Mouse (Mus musculus) olfactory bulb, adult 2 months (tissue): ENCODE measurements around the gene Mdfi. TPM values are rescaled to one million over a fixed set of nuclear protein-coding genes. Genes with fewer than 3 reads are reported as not detected.

ENCODE experiments used
- H3K27ac ChIP-seq: fragments of 200-500 bp; 2 replicates; pipeline ENCODE4 v1.5.1; 2012; ENCODE audit warnings: low read depth, low read length; ENCODE audit not compliant: insufficient read depth
- H3K4me1 ChIP-seq: fragments of 200-500 bp; 2 replicates; pipeline ENCODE4 v1.6.1; 2012; ENCODE audit warnings: low read length; ENCODE audit not compliant: control insufficient read depth, insufficient read depth
- H3K4me3 ChIP-seq: fragments of 200-500 bp; 2 replicates; pipeline ENCODE4 v1.5.1; 2012; ENCODE audit warnings: mild to moderate bottlenecking, low read depth, low read length, moderate library complexity; ENCODE audit not compliant: insufficient read depth
- CTCF ChIP-seq: fragments of 200-500 bp; IDR thresholded peaks from 2 replicates; pipeline ENCODE4 v1.5.1; 2012; ENCODE audit warnings: low read depth, mild to moderate bottlenecking, low read length, moderate library complexity; ENCODE audit not compliant: insufficient read depth
- POLR2A ChIP-seq: fragments of 200-500 bp; IDR thresholded peaks from 2 replicates; pipeline ENCODE4 v1.6.1; 2012; ENCODE audit warnings: mild to moderate bottlenecking, low read depth, low read length, moderate library complexity; ENCODE audit not compliant: insufficient read depth
- whole genome bisulfite sequencing: fragments of 180-500 bp; shearing (Covaris S2); methylation state at CpG from one replicate; pipeline ENCODE4 v1.1.7; 2018; 5-methylcytosine and 5-hydroxymethylcytosine counted together
- polyA plus RNA-seq: library from polyadenylated mRNA; stranded (reverse); fragments of >200 nt; gene quantifications from 2 replicates; pipeline ENCODE4 v1.2.4, GENCODE M21; 2012; ENCODE audit warnings: low replicate concordance; ENCODE audit not compliant: missing spikeins, insufficient read depth, insufficient read length

The Mdfi gene
- polyA plus RNA-seq, 1 experiment = not detected

DNA sequence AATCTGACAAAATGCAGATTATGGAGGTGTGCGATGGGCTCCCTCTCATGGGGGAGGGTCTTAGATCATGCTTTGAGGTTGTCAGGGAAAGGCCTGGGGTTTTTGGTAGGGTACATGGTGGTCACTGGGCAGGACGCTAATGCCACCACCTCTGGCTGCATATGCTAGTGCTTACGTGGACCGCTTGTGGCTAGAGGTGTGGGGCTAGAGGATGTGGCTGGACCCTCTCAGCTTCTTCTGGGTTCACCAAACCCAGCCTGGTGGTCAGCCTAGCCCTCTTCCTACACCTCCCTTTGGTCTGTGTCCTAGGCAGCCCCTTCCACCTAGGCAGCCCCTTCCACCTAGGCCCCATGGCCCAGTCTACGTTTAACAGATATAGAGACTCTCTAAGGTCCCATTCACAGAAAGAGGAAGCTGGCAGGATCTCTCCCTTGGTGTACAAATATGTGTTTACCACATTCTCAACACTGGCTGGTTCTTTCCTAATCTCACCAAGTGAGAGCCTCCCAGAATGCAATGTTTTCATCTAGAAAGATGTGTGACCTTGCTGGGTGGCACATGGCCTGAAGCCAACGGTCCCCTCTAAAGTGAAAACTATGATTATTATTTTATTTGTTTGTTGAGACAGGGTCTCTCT lies 68.0 kb downstream of the Mdfi start:
- WGBS = 93% methylated on average over 6 of the region's 6 CpGs
- TF ChIP-seq CTCF = no peak
- TF ChIP-seq POLR2A = no peak
- Histone ChIP-seq H3K27ac (no peak overlapping the region), H3K4me3 (no peak overlapping the region), H3K4me1 (peaks cover 20% of the 10 kb centered on the region)

- Histone ChIP-seq H3K4me3 (no peak overlapping the region), H3K4me1 (peaks cover 20% of the 10 kb centered on the region), H3K27ac (no peak overlapping the region)
- no peak for TF ChIP-seq CTCF
- TF ChIP-seq POLR2A = no peak
- 82% methylated on average over 4 of the region's 4 CpGs for whole genome bisulfite sequencing
These were observed 68.5 kb downstream of the Mdfi start for GRCm38 (mm10) chr17:47765986-47766385.

Other genes starting within 250 kb of the Mdfi start
- gene Bysl, start 223.2 kb downstream of the Mdfi start, polyA plus RNA-seq = not detected in 2 replicates
- not detected in 2 replicates for gene Med20, start 223.1 kb downstream of the Mdfi start, polyA plus RNA-seq
- gene Gm20517, start 223.1 kb downstream of the Mdfi start, polyA plus RNA-seq = not detected in 2 replicates
- not detected in 2 replicates for gene Usp49, start 204.0 kb downstream of the Mdfi start, polyA plus RNA-seq
- gene Tomm6, start 146.3 kb downstream of the Mdfi start, polyA plus RNA-seq = not detected in 2 replicates
- not detected in 2 replicates for gene Frs3, start 145.7 kb downstream of the Mdfi start, polyA plus RNA-seq
- not detected in 2 replicates for gene Gm21981, start 140.2 kb downstream of the Mdfi start, polyA plus RNA-seq
- gene Prickle4, start 140.0 kb downstream of the Mdfi start, polyA plus RNA-seq = not detected in 2 replicates
- gene Pgc, start 107.8 kb downstream of the Mdfi start, polyA plus RNA-seq = not detected in 2 replicates
- gene Tfeb, start 97.7 kb downstream of the Mdfi start, polyA plus RNA-seq = not detected in 2 replicates
- not detected in 2 replicates for gene Foxp4, start 90.0 kb upstream of the Mdfi start, polyA plus RNA-seq
- gene 1700122O11Rik, start 203.6 kb upstream of the Mdfi start, polyA plus RNA-seq = not detected in 2 replicates